Comparison of ENCODE assay signal across 8 mouse cellular contexts in the genomic region with DNA sequence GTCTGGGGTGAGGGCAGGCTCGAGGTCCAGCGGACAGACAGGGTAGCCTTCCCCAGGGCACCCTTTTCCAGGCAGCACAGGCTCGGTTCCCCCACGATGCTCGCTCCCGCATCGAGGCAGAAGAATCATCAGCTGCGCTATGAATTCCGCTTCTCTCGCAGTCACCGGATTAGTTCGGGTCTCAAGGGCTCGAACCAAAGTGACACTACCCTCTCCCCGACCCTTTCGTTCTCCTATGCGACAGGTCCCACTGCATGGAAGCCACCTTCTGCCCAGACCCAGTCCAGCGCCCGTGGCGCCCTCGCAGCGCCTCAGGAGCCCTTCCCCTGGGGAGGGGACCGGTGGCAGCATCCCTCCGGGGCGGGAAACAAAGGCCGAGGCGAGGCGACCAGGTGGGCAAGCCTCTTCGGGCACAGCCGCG. TPM values are rescaled to one million over a fixed set of nuclear protein-coding genes. Genes with fewer than 3 reads are reported as not detected.
DNase-seq lines count a peak whose midpoint lies in the region; ATAC-seq lines count a peak whose summit lies in the region.

No protein-coding gene starts in this region.

- peak; percentile 56 for ATAC-seq in kidney, embryonic 14.5 days (ENCODE audit: low FRiP score, low TSS enrichment)
- peak; percentile 43 for ATAC-seq in limb, embryonic 12.5 days (ENCODE audit: insufficient number of reproducible peaks, insufficient read depth, low FRiP score, low TSS enrichment, low read depth)
- ATAC-seq in neutrophil, adult 5-6 weeks (ENCODE audit: extremely low read depth, insufficient number of reproducible peaks, low FRiP score, poor library complexity, severe bottlenecking): peak; percentile 7; the same call in 1 of the 2 replicates

- H3K4me2 ChIP-seq in kidney, embryonic 14.5 days (replicated peaks; ENCODE audit: low read depth, low read length): peak overlapping the region; percentile 95
- H3K4me2 ChIP-seq in limb, embryonic 12.5 days: peak overlapping the region; percentile 94

- no peaks in the 10 kb centered on the region for H3K9me3 ChIP-seq in kidney, embryonic 14.5 days (ENCODE audit: control insufficient read depth, low read length)
- H3K9me3 ChIP-seq in forebrain, embryonic 10.5 days: no peaks in the 10 kb centered on the region
- H3K9me3 ChIP-seq in limb, embryonic 12.5 days: no peaks in the 10 kb centered on the region

- peak overlapping the region; percentile 69 for H3K4me3 ChIP-seq in kidney, embryonic 14.5 days (ENCODE audit: low read length)
- peak overlapping the region; percentile 80 for H3K4me3 ChIP-seq in forebrain, embryonic 10.5 days
- peak overlapping the region; percentile 68 for H3K4me3 ChIP-seq in limb, embryonic 12.5 days (replicated peaks)

- H3K36me3 ChIP-seq in kidney, embryonic 14.5 days (ENCODE audit: control insufficient read depth, insufficient read depth, low read length): no peaks in the 10 kb centered on the region
- no peaks in the 10 kb centered on the region for H3K36me3 ChIP-seq in forebrain, embryonic 10.5 days (replicated peaks)
- no peaks in the 10 kb centered on the region for H3K36me3 ChIP-seq in limb, embryonic 12.5 days

- under 1% methylated on average over 30 of the region's 30 CpGs for WGBS in kidney, embryonic 14.5 days
- WGBS in forebrain, embryonic 10.5 days: under 1% methylated on average over 30 of the region's 30 CpGs
- under 1% methylated on average over 30 of the region's 30 CpGs for WGBS in limb, embryonic 12.5 days

- H3K4me1 ChIP-seq in kidney, embryonic 14.5 days (ENCODE audit: control insufficient read depth, insufficient read depth, low read length): no peaks in the 10 kb centered on the region; the same call in 1 of the 2 replicates
- H3K4me1 ChIP-seq in forebrain, embryonic 10.5 days: peaks cover 36% of the 10 kb centered on the region
- H3K4me1 ChIP-seq in limb, embryonic 12.5 days (replicated peaks): 0 out of 2 replicates have a peak, but pooled peaks cover 8% of the 10 kb centered on the region

- H3K27me3 ChIP-seq in kidney, embryonic 14.5 days (ENCODE audit: control insufficient read depth, insufficient read depth, low read length): peaks cover 11% of the 10 kb centered on the region
- H3K27me3 ChIP-seq in forebrain, embryonic 10.5 days (ENCODE audit: poor library complexity, severe bottlenecking): peaks cover 52% of the 10 kb centered on the region
- H3K27me3 ChIP-seq in limb, embryonic 12.5 days: peaks cover 27% of the 10 kb centered on the region

- no peak for DNase-seq in kidney, adult 8-10 months
- DNase-seq in ZHBTc4 (ENCODE audit: low read depth, low spot score): peak; percentile 47
- DNase-seq in forebrain, embryonic 10.5 days (ENCODE audit: extremely low spot score, low spot score): no peak
- no peak for DNase-seq in cerebellum, adult 8-10 months
- no peak for DNase-seq in gastrocnemius, adult 18-20 months (ENCODE audit: low spot score)

- H3K27ac ChIP-seq in kidney, embryonic 14.5 days (ENCODE audit: low read depth, low read length): no peak overlapping the region
- H3K27ac ChIP-seq in forebrain, embryonic 10.5 days: peak overlapping the region; percentile 85
- no peak overlapping the region for H3K27ac ChIP-seq in limb, embryonic 12.5 days

- H3K9ac ChIP-seq in kidney, embryonic 14.5 days (ENCODE audit: low read depth, low read length): peak overlapping the region; percentile 66
- H3K9ac ChIP-seq in limb, embryonic 12.5 days (replicated peaks): peak overlapping the region; percentile 67

RNA-seq across cellular contexts. Expression of a gene that starts 0.5 kb away (rescaled TPM):
- polyA plus RNA-seq in kidney, embryonic 14.5 days (2014; fragmentation: Nextera tagmentation; extraction: Ambion mirVana): 6.7 and 10.8 TPM in 2 replicates
- polyA plus RNA-seq in forebrain, embryonic 10.5 days (2016; fragmentation: Nextera tagmentation; extraction: Ambion mirVana): 14.1 and 16.7 TPM in 2 replicates
- polyA plus RNA-seq in limb, embryonic 12.5 days (2016; fragmentation: Nextera tagmentation; extraction: Ambion mirVana): 13.4 and 13.7 TPM in 2 replicates
- 3.4 and 4.2 TPM in 2 replicates for total RNA-seq in neutrophil, adult 5-6 weeks (2017)
- not detected for total RNA-seq in gastrocnemius, adult 18-20 months (2021)
